Comparison of ENCODE assay signal across 8 mouse cellular contexts in the genomic region with DNA sequence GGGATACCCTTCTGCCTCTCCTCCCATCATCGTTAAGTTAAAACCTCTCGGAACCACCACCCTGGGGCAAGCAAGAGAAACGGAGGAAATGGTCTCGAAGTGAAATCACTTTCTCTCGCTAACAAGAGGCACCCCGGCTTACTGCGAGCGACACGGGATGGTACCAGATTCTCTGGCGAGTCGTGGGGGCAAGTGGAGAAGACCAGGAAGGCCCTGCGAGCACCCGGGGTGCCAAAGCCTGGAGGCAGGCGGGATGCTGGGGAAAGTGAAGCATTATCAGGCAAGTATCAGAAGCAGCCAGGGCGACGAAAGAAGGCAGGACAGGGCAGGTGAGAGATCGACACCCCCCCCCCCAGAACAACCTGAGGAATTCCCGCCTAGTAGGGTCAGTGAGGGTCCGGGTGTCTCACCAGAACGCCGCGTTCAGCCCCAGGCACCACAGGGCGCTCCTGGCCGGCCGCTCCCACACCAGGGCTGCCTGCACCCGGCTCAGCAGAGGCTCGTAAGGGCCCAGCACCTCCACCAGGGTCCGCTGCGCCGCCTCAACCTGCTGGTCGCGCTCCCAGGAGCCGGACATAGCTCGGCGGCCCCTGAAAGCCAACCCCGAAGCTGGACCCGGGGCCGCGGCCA. TPM values are rescaled to one million over a fixed set of nuclear protein-coding genes. Genes with fewer than 3 reads are reported as not detected.
DNase-seq lines count a peak whose midpoint lies in the region; ATAC-seq and TF ChIP-seq lines count a peak whose summit lies in the region.

No protein-coding gene starts in this region.

- no peaks in the 10 kb centered on the region for H3K27me3 ChIP-seq in hindbrain, embryonic 11.5 days (ENCODE audit: control insufficient read depth, insufficient read depth, low read length)

- H3K4me3 ChIP-seq in lung, adult 2 months (replicated peaks; ENCODE audit: extremely low read depth, low read depth, low read length): peak overlapping the region; percentile 77
- peak overlapping the region; percentile 81 for H3K4me3 ChIP-seq in hindbrain, embryonic 11.5 days (ENCODE audit: low read depth, low read length)
- H3K4me3 ChIP-seq in macrophage (ENCODE audit: inconsistent target): peak overlapping the region; percentile 96

- no peak for TF ChIP-seq POLR2A in lung, adult 2 months (IDR thresholded peaks at IDR 0.05; ENCODE audit: borderline replicate concordance, extremely low read depth, low read depth, low read length)

- H3K36me3 ChIP-seq in hindbrain, embryonic 11.5 days (ENCODE audit: control insufficient read depth, insufficient read depth, low read length): peaks cover 5% of the 10 kb centered on the region; the same call in 1 of the 2 replicates
- H3K36me3 ChIP-seq in macrophage (ENCODE audit: inconsistent target): peaks cover 11% of the 10 kb centered on the region; the same call in 1 of the 2 replicates

- under 1% methylated on average over 39 of the region's 39 CpGs for WGBS in lung, adult 2 months
- under 1% methylated on average over 38 of the region's 39 CpGs for WGBS in hindbrain, embryonic 11.5 days
- under 1% methylated on average over 37 of the region's 39 CpGs for WGBS in macrophage (ENCODE audit: missing documents)

- peak; percentile 73 for ATAC-seq in hindbrain, embryonic 11.5 days (ENCODE audit: low FRiP score)

- H3K9ac ChIP-seq in hindbrain, embryonic 11.5 days (ENCODE audit: low read depth, low read length): peak overlapping the region; percentile 83

- DNase-seq in lung, adult 2 months: no peak
- no peak for DNase-seq in lung, postnatal 4 days
- DNase-seq in c-Kit-positive CD71-positive TER-119-negative erythroid progenitor cells, embryonic 14.5 days (ENCODE audit: low read depth): peak; percentile 24
- DNase-seq in hindbrain, embryonic 11.5 days (ENCODE audit: low spot score): no peak
- DNase-seq in MN1 (ENCODE audit: low spot score): no peak
- no peak for DNase-seq in adrenal gland, postnatal 10 days
- DNase-seq in left cerebral cortex, postnatal 10 days (ENCODE audit: extremely low spot score in 1 of 2, low spot score in 2 of 2): no peak

- H3K4me2 ChIP-seq in hindbrain, embryonic 11.5 days (replicated peaks; ENCODE audit: low read depth, low read length): peak overlapping the region; percentile 92

- H3K4me1 ChIP-seq in lung, adult 2 months (ENCODE audit: control insufficient read depth, insufficient read depth, low read length): peaks cover 7% of the 10 kb centered on the region
- peaks cover 6% of the 10 kb centered on the region; the same call in 1 of the 2 replicates for H3K4me1 ChIP-seq in hindbrain, embryonic 11.5 days (replicated peaks; ENCODE audit: control insufficient read depth, insufficient read depth, low read length)

- H3K79me2 ChIP-seq in macrophage (ENCODE audit: inconsistent target): peaks cover 60% of the 10 kb centered on the region

- peak overlapping the region; percentile 81 for H3K27ac ChIP-seq in hindbrain, embryonic 11.5 days (ENCODE audit: low read depth, low read length)
- peak overlapping the region; percentile 64 for H3K27ac ChIP-seq in macrophage

- H3K9me3 ChIP-seq in hindbrain, embryonic 11.5 days (ENCODE audit: control insufficient read depth, low read length): no peaks in the 10 kb centered on the region

- intact Hi-C loops in left cerebral cortex, postnatal 10 days (cut with DNase I): no loop called here

- TF ChIP-seq CTCF in lung, adult 2 months (IDR thresholded peaks at IDR 0.05; ENCODE audit: insufficient read depth, low read length): no peak

RNA-seq across cellular contexts. Expression of a gene that starts 0.4 kb away (rescaled TPM):
- 47.6 and 58.8 TPM in 2 replicates for polyA plus RNA-seq in lung, adult 2 months (2012; rRNA removed)
- polyA plus RNA-seq in hindbrain, embryonic 11.5 days (2014; fragmentation: Nextera tagmentation; extraction: Ambion mirVana): 10.7 and 12.0 TPM in 2 replicates
- 10 to 100 TPM in 24 of 26 experiments, 1 to 10 TPM in 2; 9.4 to 45.9 (median 27.7) TPM for total RNA-seq in macrophage (2018; cell fraction: chromatin; rRNA removed)
- 10 to 100 TPM; 38.7 to 73.9 (median 62.2) TPM for total RNA-seq in macrophage (2018; cell fraction: cytosol; rRNA removed)
- total RNA-seq in macrophage (2018; cell fraction: nucleus; rRNA removed): 10 to 100 TPM; 19.5 to 79.0 (median 54.6) TPM
- polyA plus RNA-seq in macrophage (2018): 38.2 to 59.4 TPM (median 44.0 TPM) in 3 replicates
- total RNA-seq in adrenal gland, postnatal 10 days (2021): 10 to 100 TPM; 50.8 to 53.2 TPM
- 10 to 100 TPM; 54.5 to 55.0 TPM for total RNA-seq in left cerebral cortex, postnatal 10 days (2021)

RNA-seq across cellular contexts. Expression of a gene that starts 0.5 kb away (rescaled TPM):
- 10.7 and 14.4 TPM in 2 replicates for polyA plus RNA-seq in lung, adult 2 months (2012; rRNA removed)
- 97.7 and 98.6 TPM in 2 replicates for polyA plus RNA-seq in hindbrain, embryonic 11.5 days (2014; fragmentation: Nextera tagmentation; extraction: Ambion mirVana)
- total RNA-seq in macrophage (2018; cell fraction: chromatin; rRNA removed): 1 to 10 TPM in 17 of 26 experiments, under 1 TPM in 8, not detected in 1; 0.50 to 8.3 (median 2.8) TPM
- total RNA-seq in macrophage (2018; cell fraction: cytosol; rRNA removed): 10 to 100 TPM in 19 of 26 experiments, 1 to 10 TPM in 7; 5.5 to 19.4 (median 11.8) TPM
- total RNA-seq in macrophage (2018; cell fraction: nucleus; rRNA removed): 1 to 10 TPM; 1.0 to 9.5 (median 3.0) TPM
- 10.9 to 24.7 TPM (median 23.0 TPM) in 3 replicates for polyA plus RNA-seq in macrophage (2018)
- 10 to 100 TPM; 42.6 to 44.6 TPM for total RNA-seq in adrenal gland, postnatal 10 days (2021)
- total RNA-seq in left cerebral cortex, postnatal 10 days (2021): 10 to 100 TPM; 45.6 to 49.6 TPM

RNA-seq across cellular contexts. Expression of a gene that starts 24.0 kb away (rescaled TPM):
- 1.5 and 2.1 TPM in 2 replicates for polyA plus RNA-seq in lung, adult 2 months (2012; rRNA removed)
- polyA plus RNA-seq in hindbrain, embryonic 11.5 days (2014; fragmentation: Nextera tagmentation; extraction: Ambion mirVana): 54.3 and 54.8 TPM in 2 replicates
- 1 to 10 TPM in 19 of 26 experiments, under 1 TPM in 5, not detected in 2; 0.49 to 4.5 (median 2.4) TPM for total RNA-seq in macrophage (2018; cell fraction: chromatin; rRNA removed)
- 1 to 10 TPM in 22 of 26 experiments, under 1 TPM in 4; 0.62 to 3.1 (median 1.5) TPM for total RNA-seq in macrophage (2018; cell fraction: cytosol; rRNA removed)
- total RNA-seq in macrophage (2018; cell fraction: nucleus; rRNA removed): 1 to 10 TPM in 11 of 26 experiments, under 1 TPM in 11, not detected in 4; 0.49 to 9.9 (median 1.0) TPM
- polyA plus RNA-seq in macrophage (2018): 0.90 to 14.7 TPM (median 3.7 TPM) in 3 replicates
- total RNA-seq in adrenal gland, postnatal 10 days (2021): 1 to 10 TPM; 6.6 to 7.1 TPM
- 1 to 10 TPM; 4.4 to 4.8 TPM for total RNA-seq in left cerebral cortex, postnatal 10 days (2021)

RNA-seq across cellular contexts. Expression of a gene that starts 32.2 kb away (rescaled TPM):
- polyA plus RNA-seq in lung, adult 2 months (2012; rRNA removed): 25.5 and 47.0 TPM in 2 replicates
- 57.1 and 57.3 TPM in 2 replicates for polyA plus RNA-seq in hindbrain, embryonic 11.5 days (2014; fragmentation: Nextera tagmentation; extraction: Ambion mirVana)
- total RNA-seq in macrophage (2018; cell fraction: chromatin; rRNA removed): 10 to 100 TPM in 14 of 26 experiments, 1 to 10 TPM in 12; 1.7 to 29.3 (median 11.5) TPM
- 10 to 100 TPM; 22.4 to 58.9 (median 42.9) TPM for total RNA-seq in macrophage (2018; cell fraction: cytosol; rRNA removed)
- total RNA-seq in macrophage (2018; cell fraction: nucleus; rRNA removed): 10 to 100 TPM in 21 of 26 experiments, 1 to 10 TPM in 5; 6.4 to 56.4 (median 22.1) TPM
- polyA plus RNA-seq in macrophage (2018): 33.1 to 44.4 TPM (median 37.3 TPM) in 3 replicates
- 10 to 100 TPM; 32.9 to 35.0 TPM for total RNA-seq in adrenal gland, postnatal 10 days (2021)
- total RNA-seq in left cerebral cortex, postnatal 10 days (2021): 10 to 100 TPM; 52.8 to 55.8 TPM

RNA-seq across cellular contexts. Expression of a gene that starts 36.5 kb away (rescaled TPM):
- 2.4 and 3.2 TPM in 2 replicates for polyA plus RNA-seq in lung, adult 2 months (2012; rRNA removed)
- 5.5 and 5.7 TPM in 2 replicates for polyA plus RNA-seq in hindbrain, embryonic 11.5 days (2014; fragmentation: Nextera tagmentation; extraction: Ambion mirVana)
- under 1 TPM in 1 of 26 experiments, not detected in 25; 0.76 TPM for total RNA-seq in macrophage (2018; cell fraction: chromatin; rRNA removed)
- total RNA-seq in macrophage (2018; cell fraction: cytosol; rRNA removed): under 1 TPM in 16 of 26 experiments, not detected in 10; 0.05 to 0.40 (median 0.13) TPM
- under 1 TPM in 1 of 26 experiments, not detected in 25; 0.30 TPM for total RNA-seq in macrophage (2018; cell fraction: nucleus; rRNA removed)
- 0.13 TPM in 1 of 3 replicates, not detected in the others for polyA plus RNA-seq in macrophage (2018)
- 1 to 10 TPM; 6.9 to 7.2 TPM for total RNA-seq in adrenal gland, postnatal 10 days (2021)
- total RNA-seq in left cerebral cortex, postnatal 10 days (2021): 10 to 100 TPM; 46.6 to 48.8 TPM
